Mouse (Mus musculus): ENCODE data around the gene Csk. TPM values are rescaled to one million over a fixed set of nuclear protein-coding genes. Genes with fewer than 3 reads are reported as not detected.

Gene Csk
- polyA plus RNA-seq, 1 experiment from 2014 or later, result 36.8 TPM

DNA sequence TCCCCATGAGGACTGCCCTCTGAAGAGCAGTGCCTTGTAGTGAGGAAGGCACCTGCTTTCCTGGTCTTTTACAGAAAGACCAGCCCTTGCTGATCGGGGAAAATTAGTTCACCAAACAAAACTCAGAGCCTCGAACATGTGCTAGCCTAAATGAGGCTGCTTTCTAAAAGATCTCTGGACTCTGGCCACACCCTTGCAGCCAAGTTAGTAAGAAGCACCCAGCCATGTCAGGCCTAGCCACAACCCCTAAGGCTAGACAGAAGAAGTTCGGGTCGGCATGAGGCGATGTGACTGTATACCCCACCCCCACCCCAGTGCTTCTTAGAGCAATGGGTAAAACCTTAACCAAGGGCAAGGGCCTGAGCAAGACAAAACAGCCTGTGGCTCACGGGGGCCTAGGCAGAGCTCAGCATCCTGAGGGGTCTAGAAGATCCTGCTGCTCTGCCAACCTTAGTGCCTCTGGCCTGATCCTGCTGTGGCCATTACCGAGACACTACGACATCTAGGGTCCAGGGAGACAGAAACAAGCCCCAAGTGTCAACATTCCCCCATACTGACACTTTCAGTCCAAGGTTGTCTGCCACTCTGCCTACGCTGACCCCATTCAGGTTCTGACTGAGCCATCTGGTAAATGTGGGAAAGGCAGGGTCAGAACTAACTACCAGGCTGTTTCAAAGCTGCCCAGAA lies 10.1 kb downstream of the Csk start:
- Histone ChIP-seq H3K27ac (no peak overlapping the region), H3K9ac (peak overlapping the region; percentile 99), H3K27me3 (replicated peaks) (no peaks in the 10 kb centered on the region), H3K9me3 (no peaks in the 10 kb centered on the region), H3K4me3 (peak overlapping the region; percentile 64), H3K4me1 (peaks cover 61% of the 10 kb centered on the region), H3K4me2 (peak overlapping the region; percentile 94), H3K36me3 (replicated peaks) (no peaks in the 10 kb centered on the region)
- 74% methylated on average over 9 of the region's 9 CpGs for WGBS
- no peak for ATAC-seq (replicated peaks)

- Histone ChIP-seq H3K36me3 (replicated peaks) (no peaks in the 10 kb centered on the region), H3K9me3 (no peaks in the 10 kb centered on the region), H3K27ac (no peak overlapping the region), H3K9ac (no peak overlapping the region), H3K4me2 (peak overlapping the region; percentile 94; the same call in 1 of the 2 replicates), H3K27me3 (replicated peaks) (no peaks in the 10 kb centered on the region), H3K4me3 (no peak overlapping the region), H3K4me1 (peaks cover 73% of the 10 kb centered on the region)
- 87% methylated on average over 13 of the region's 13 CpGs for WGBS
- no peak for ATAC-seq (replicated peaks)
These were observed 11.5 kb downstream of the Csk start for GRCm38 (mm10) chr9:57641775-57642550.

DNA sequence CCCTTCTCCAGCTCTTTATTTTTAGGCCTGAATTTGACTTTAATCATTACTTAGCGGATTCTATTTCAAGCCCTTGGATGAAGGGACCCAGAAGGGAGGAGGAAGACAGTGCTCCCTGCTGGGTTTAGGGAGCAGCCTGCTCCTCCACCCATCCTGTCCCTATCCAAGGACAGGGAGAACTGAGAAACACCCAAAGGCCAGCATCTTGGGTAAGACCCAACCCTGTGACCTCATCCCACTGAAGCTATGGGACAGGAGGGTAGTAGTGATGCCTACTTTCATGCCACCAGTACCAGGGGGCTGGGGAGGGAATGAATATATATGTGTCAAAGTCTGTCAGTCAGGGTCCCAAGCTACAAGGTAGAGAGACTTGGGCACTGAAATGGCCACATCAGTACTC lies 12.4 kb downstream of the Csk start:
- H3K36me3 ChIP-seq (replicated peaks), result no peaks in the 10 kb centered on the region
- ATAC-seq (replicated peaks), result no peak
- H3K4me3 ChIP-seq, result no peak overlapping the region
- peaks cover 73% of the 10 kb centered on the region for H3K4me1 ChIP-seq
- H3K27me3 ChIP-seq (replicated peaks), result no peaks in the 10 kb centered on the region
- H3K27ac ChIP-seq, result no peak overlapping the region
- WGBS, result 78% methylated on average over 1 of the region's 1 CpGs
- H3K4me2 ChIP-seq, result no peak overlapping the region
- no peak overlapping the region for H3K9ac ChIP-seq
- H3K9me3 ChIP-seq, result no peaks in the 10 kb centered on the region

DNA sequence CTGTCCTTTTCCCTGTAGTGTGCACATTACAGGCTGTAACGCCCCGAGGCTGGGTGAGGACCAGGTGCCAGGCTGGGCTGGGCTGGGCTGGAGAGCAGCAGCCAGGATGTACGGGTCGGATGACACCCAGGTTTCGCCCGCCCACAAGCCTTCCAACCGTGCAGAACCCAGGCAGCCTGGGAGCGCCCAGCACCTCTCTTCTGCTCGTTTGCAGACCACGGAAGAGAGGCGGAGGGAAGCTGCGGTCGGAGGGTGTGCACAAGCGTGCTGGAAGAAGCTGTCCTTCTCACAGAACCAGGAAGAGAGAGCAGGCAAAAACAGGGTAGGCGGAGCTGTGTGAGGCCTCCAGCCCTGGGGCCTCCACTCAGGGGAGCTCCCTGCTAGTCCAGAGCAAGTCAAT lies 13.0 kb downstream of the Csk start:
- H3K36me3 ChIP-seq (replicated peaks), result no peaks in the 10 kb centered on the region
- no peak for ATAC-seq (replicated peaks)
- H3K4me2 ChIP-seq, result peak overlapping the region; percentile 26
- no peaks in the 10 kb centered on the region for H3K9me3 ChIP-seq
- H3K27ac ChIP-seq, result 0 out of 2 replicates have a peak overlapping the region, but pooled peaks have one; percentile 6
- 36% methylated on average over 15 of the region's 15 CpGs for WGBS
- H3K27me3 ChIP-seq (replicated peaks), result no peaks in the 10 kb centered on the region
- no peak overlapping the region for H3K9ac ChIP-seq
- H3K4me1 ChIP-seq, result peaks cover 73% of the 10 kb centered on the region
- H3K4me3 ChIP-seq, result no peak overlapping the region

- 60% methylated on average over 5 of the region's 5 CpGs for WGBS
These were observed 13.6 kb downstream of the Csk start for GRCm38 (mm10) chr9:57639661-57640328.

GRCm38 (mm10) chr9:57638651-57639459 lies 14.6 kb downstream of the Csk start:
- Histone ChIP-seq H3K36me3 (replicated peaks) (no peaks in the 10 kb centered on the region), H3K27ac (peak overlapping the region; percentile 31; the same call in 1 of the 2 replicates), H3K27me3 (replicated peaks) (no peaks in the 10 kb centered on the region), H3K9ac (no peak overlapping the region; the same call in 1 of the 2 replicates), H3K9me3 (no peaks in the 10 kb centered on the region), H3K4me3 (no peak overlapping the region), H3K4me1 (peaks cover 74% of the 10 kb centered on the region), H3K4me2 (0 out of 2 replicates have a peak overlapping the region, but pooled peaks have one; percentile 9)
- ATAC-seq (replicated peaks), result no peak
- 46% methylated on average over 8 of the region's 8 CpGs for WGBS

More at GRCm38 (mm10) chr9:57639661-57640328, 13.6 kb downstream of the Csk start:
- Histone ChIP-seq H3K27me3 (replicated peaks) (no peaks in the 10 kb centered on the region), H3K4me2 (peak overlapping the region; percentile 26), H3K4me1 (peaks cover 73% of the 10 kb centered on the region), H3K27ac (0 out of 2 replicates have a peak overlapping the region, but pooled peaks have one; percentile 6), H3K9me3 (no peaks in the 10 kb centered on the region), H3K4me3 (no peak overlapping the region), H3K9ac (no peak overlapping the region), H3K36me3 (replicated peaks) (no peaks in the 10 kb centered on the region)
- no peak for ATAC-seq (replicated peaks)

GRCm38 (mm10) chr9:57637741-57638322 lies 15.6 kb downstream of the Csk start:
- no peaks in the 10 kb centered on the region for H3K36me3 ChIP-seq (replicated peaks)
- WGBS, result 51% methylated on average over 6 of the region's 6 CpGs
- no peak for ATAC-seq (replicated peaks)
- no peaks in the 10 kb centered on the region for H3K9me3 ChIP-seq
- no peaks in the 10 kb centered on the region for H3K27me3 ChIP-seq (replicated peaks)
- H3K27ac ChIP-seq, result peak overlapping the region; percentile 31; the same call in 1 of the 2 replicates
- H3K4me1 ChIP-seq, result peaks cover 68% of the 10 kb centered on the region
- no peak overlapping the region for H3K9ac ChIP-seq
- H3K4me3 ChIP-seq, result no peak overlapping the region
- no peak overlapping the region for H3K4me2 ChIP-seq

DNA sequence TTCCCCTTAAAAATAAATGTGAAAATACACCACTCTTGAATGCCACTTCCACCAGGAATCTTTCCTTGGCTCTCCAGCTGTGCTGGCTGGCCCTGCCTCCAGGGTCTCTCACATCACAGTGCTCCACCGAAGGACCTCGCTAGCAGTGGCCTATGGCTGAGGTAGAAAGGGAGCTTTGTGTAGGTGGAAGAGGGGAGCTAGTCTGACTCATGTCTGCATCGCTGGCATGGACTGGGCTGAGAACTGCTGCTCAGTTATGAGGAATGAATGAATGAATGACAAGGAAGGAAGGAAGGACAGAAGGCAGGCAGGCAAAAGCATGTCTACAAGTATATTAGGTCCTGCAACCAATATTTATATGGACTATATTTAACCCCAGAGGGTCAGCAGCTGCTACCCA lies 16.2 kb downstream of the Csk start:
- Histone ChIP-seq H3K4me1 (peaks cover 63% of the 10 kb centered on the region), H3K27me3 (replicated peaks) (no peaks in the 10 kb centered on the region), H3K4me2 (no peak overlapping the region), H3K36me3 (replicated peaks) (no peaks in the 10 kb centered on the region), H3K9ac (no peak overlapping the region), H3K4me3 (no peak overlapping the region), H3K9me3 (no peaks in the 10 kb centered on the region), H3K27ac (0 out of 2 replicates have a peak overlapping the region, but pooled peaks have one; percentile 5)
- ATAC-seq (replicated peaks), result no peak
- WGBS, result 67% methylated on average over 3 of the region's 3 CpGs

GRCm38 (mm10) chr9:57633481-57634024 lies 19.9 kb downstream of the Csk start:
- no peak for ATAC-seq (replicated peaks)
- H3K9ac ChIP-seq, result no peak overlapping the region
- H3K4me2 ChIP-seq, result no peak overlapping the region
- no peak overlapping the region for H3K27ac ChIP-seq
- peaks cover 23% of the 10 kb centered on the region for H3K36me3 ChIP-seq (replicated peaks)
- peaks cover 26% of the 10 kb centered on the region for H3K4me1 ChIP-seq
- H3K4me3 ChIP-seq, result no peak overlapping the region
- whole genome bisulfite sequencing, result 41% methylated on average over 4 of the region's 4 CpGs
- no peaks in the 10 kb centered on the region for H3K9me3 ChIP-seq
- no peaks in the 10 kb centered on the region for H3K27me3 ChIP-seq (replicated peaks)

- peak; percentile 75 for ATAC-seq (replicated peaks)
- H3K9me3 ChIP-seq, result no peaks in the 10 kb centered on the region
- peaks cover 47% of the 10 kb centered on the region for H3K36me3 ChIP-seq (replicated peaks)
- H3K4me3 ChIP-seq, result no peak overlapping the region
- no peaks in the 10 kb centered on the region for H3K27me3 ChIP-seq (replicated peaks)
- no peak overlapping the region for H3K4me2 ChIP-seq
- no peak overlapping the region for H3K9ac ChIP-seq
- 73% methylated on average over 14 of the region's 14 CpGs for WGBS
- peak overlapping the region; percentile 36 for H3K27ac ChIP-seq
- peaks cover 9% of the 10 kb centered on the region; the same call in 1 of the 2 replicates for H3K4me1 ChIP-seq
These were observed 24.1 kb downstream of the Csk start for GRCm38 (mm10) chr9:57629118-57629874.

Data from midbrain, embryonic 15.5 days (tissue).